Mouse (Mus musculus): Measurements from ENCODE around the gene Misp. TPM values are rescaled to one million over a fixed set of nuclear protein-coding genes. Genes with fewer than 3 reads are reported as not detected.

Gene Misp
- polyA plus RNA-seq, 1 experiment: 4.0 TPM

DNA sequence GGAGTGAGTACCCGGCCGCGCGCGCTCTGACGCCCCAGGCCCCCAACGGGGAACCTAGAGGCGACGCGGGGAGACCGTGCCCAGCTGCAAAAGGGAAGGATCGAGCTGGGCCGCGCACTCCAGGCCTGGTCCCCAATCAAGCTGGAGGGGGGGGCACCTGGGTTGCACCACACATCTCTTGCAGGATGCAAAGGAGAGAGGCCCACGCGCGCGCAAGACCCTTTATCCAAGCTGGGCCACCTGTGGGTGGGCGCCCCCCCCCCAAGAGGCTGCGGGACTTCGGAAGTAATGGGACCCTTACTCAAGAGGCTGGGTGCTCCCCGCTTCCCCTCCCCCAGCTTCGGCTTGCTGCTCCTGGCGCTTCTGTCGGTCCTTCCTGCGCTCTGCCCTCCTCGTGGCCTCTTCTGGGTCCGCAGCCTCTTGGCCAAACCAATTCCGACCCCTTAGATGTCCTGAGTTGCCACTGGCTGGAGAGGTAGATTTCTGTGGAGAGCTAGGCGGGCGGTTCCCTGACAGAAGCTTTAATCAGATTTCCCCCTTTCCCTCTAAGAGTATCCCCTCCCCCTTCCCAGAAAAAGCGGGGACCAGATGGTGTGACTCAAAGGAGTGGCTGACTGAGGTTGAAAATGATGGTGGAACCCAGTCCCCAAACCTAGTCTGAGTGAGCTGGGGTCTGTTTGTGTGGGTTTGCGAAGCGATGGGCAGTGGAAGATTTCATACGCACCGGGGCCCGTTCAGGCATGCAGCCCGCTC, 26.9 kb upstream of the Misp start:
- 7% methylated on average over 38 of the region's 38 CpGs for WGBS
- peak; percentile 34 for DNase-seq
- peaks cover 3% of the 10 kb centered on the region; the same call in 1 of the 2 replicates for H3K4me1 ChIP-seq (ENCODE audit: control insufficient read depth, insufficient read depth, low read length)

DNA sequence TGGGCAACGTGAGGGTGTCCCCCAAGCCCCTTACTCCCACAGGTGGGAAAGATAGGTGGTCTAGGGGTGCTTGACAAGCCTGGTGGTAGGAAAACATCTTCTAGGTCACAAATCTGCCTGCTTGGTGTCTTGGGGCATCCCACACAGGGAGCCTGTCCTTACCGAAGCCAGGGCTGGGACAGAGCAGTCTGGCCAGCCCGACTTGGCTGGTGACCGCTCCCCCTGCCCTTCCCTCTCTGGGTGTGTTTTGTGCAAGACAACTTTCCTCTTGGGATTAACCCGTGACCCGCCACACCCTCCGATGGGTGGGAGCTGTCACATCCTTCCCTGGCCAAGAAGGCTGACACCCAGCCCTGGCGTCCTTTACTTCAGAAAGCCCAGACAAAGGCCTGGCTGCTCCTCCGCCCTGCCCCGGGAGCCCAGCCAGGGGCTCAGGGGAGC, 26.3 kb upstream of the Misp start:
- no peak for TF ChIP-seq CTCF (IDR thresholded peaks at IDR 0.05; ENCODE audit: insufficient read depth, low read length)
- peak; percentile 78; the same call in 1 of the 2 replicates for TF ChIP-seq POLR2A (IDR thresholded peaks at IDR 0.05; ENCODE audit: borderline replicate concordance, extremely low read depth, low read depth, low read length)
- 16% methylated on average over 10 of the region's 10 CpGs for WGBS
- peak; percentile 56 for DNase-seq
- peak overlapping the region; percentile 74 for H3K4me3 ChIP-seq (replicated peaks; ENCODE audit: extremely low read depth, low read depth, low read length)
- H3K4me1 ChIP-seq (ENCODE audit: control insufficient read depth, insufficient read depth, low read length): peaks cover 3% of the 10 kb centered on the region; the same call in 1 of the 2 replicates

More for the DNA sequence above, 26.9 kb upstream of the Misp start:
- peak overlapping the region; percentile 74 for H3K4me3 ChIP-seq (replicated peaks; ENCODE audit: extremely low read depth, low read depth, low read length)
- no peak for TF ChIP-seq POLR2A (IDR thresholded peaks at IDR 0.05; ENCODE audit: borderline replicate concordance, extremely low read depth, low read depth, low read length)
- TF ChIP-seq CTCF (IDR thresholded peaks at IDR 0.05; ENCODE audit: insufficient read depth, low read length): no peak

DNA sequence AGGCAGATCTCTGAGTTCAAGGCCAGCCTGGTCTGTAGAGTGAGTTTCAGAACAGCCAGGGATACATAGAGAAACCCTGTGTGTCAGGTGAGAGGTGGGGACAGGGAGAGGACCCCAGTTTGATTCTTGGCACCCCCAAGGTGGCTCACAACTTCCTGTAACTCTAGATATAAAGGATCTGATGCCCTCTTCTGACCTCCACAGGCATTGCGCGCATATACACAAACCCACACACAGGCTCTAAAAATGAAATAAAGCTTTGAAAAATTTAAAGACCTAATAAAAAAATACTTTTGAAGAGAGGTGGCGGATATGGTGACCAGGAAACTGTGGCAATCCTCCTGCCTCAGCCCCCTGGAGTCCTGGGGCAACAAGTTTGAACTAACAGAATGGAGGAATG, 24.9 kb upstream of the Misp start:
- DNase-seq: no peak
- 95% methylated on average over 3 of the region's 3 CpGs for WGBS
- Histone ChIP-seq H3K4me3 (replicated peaks; ENCODE audit: extremely low read depth, low read depth, low read length) (no peak overlapping the region), H3K4me1 (ENCODE audit: control insufficient read depth, insufficient read depth, low read length) (peaks cover 3% of the 10 kb centered on the region; the same call in 1 of the 2 replicates)
- TF ChIP-seq CTCF (IDR thresholded peaks at IDR 0.05; ENCODE audit: insufficient read depth, low read length) (no peak), POLR2A (IDR thresholded peaks at IDR 0.05; ENCODE audit: borderline replicate concordance, extremely low read depth, low read depth, low read length) (no peak)

DNA sequence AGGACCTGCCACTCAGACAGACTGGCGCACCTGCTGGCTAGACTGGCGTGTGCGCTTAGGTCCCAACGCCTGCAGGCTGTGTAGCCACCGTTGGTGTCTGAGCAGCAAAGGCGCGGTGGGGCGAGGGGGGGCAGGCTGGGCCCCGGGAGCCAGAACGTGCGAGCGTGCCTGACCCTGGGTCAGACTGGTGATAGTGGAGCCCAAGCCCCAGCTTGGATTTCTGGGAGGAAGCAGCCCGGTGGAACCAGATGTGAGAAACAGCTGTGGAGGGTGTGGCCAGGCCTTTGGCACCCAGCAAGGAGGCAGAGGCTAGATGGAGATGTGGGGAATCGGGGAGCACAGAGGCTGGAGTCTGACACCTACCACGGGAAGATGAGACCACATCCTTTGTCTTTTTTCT, 23.5 kb upstream of the Misp start:
- TF ChIP-seq CTCF (IDR thresholded peaks at IDR 0.05; ENCODE audit: insufficient read depth, low read length) (no peak), POLR2A (IDR thresholded peaks at IDR 0.05; ENCODE audit: borderline replicate concordance, extremely low read depth, low read depth, low read length) (no peak)
- Histone ChIP-seq H3K4me1 (ENCODE audit: control insufficient read depth, insufficient read depth, low read length) (peaks cover 4% of the 10 kb centered on the region; the same call in 1 of the 2 replicates), H3K4me3 (replicated peaks; ENCODE audit: extremely low read depth, low read depth, low read length) (no peak overlapping the region)
- WGBS: 49% methylated on average over 15 of the region's 15 CpGs
- no peak for DNase-seq

- no peak overlapping the region for H3K4me3 ChIP-seq (replicated peaks; ENCODE audit: extremely low read depth, low read depth, low read length)
- peaks cover 8% of the 10 kb centered on the region for H3K4me1 ChIP-seq (ENCODE audit: control insufficient read depth, insufficient read depth, low read length)
- no peak for DNase-seq
- TF ChIP-seq POLR2A (IDR thresholded peaks at IDR 0.05; ENCODE audit: borderline replicate concordance, extremely low read depth, low read depth, low read length) (no peak), CTCF (IDR thresholded peaks at IDR 0.05; ENCODE audit: insufficient read depth, low read length) (no peak)
- 79% methylated on average over 12 of the region's 12 CpGs for WGBS
Observed at GRCm38 (mm10) chr10:79798289-79798928, 22.4 kb upstream of the Misp start.

GRCm38 (mm10) chr10:79800508-79800907, 20.3 kb upstream of the Misp start:
- peaks cover 6% of the 10 kb centered on the region for H3K4me1 ChIP-seq (ENCODE audit: control insufficient read depth, insufficient read depth, low read length)
- TF ChIP-seq CTCF (IDR thresholded peaks at IDR 0.05; ENCODE audit: insufficient read depth, low read length) (no peak), POLR2A (IDR thresholded peaks at IDR 0.05; ENCODE audit: borderline replicate concordance, extremely low read depth, low read depth, low read length) (no peak)
- H3K4me3 ChIP-seq (replicated peaks; ENCODE audit: extremely low read depth, low read depth, low read length): no peak overlapping the region
- DNase-seq: no peak
- 80% methylated on average over 11 of the region's 11 CpGs for WGBS

GRCm38 (mm10) chr10:79801837-79802236, 19.0 kb upstream of the Misp start:
- Histone ChIP-seq H3K4me1 (ENCODE audit: control insufficient read depth, insufficient read depth, low read length) (peaks cover 6% of the 10 kb centered on the region), H3K4me3 (replicated peaks; ENCODE audit: extremely low read depth, low read depth, low read length) (no peak overlapping the region)
- no peak for DNase-seq
- WGBS: 59% methylated on average over 3 of the region's 3 CpGs
- TF ChIP-seq CTCF (IDR thresholded peaks at IDR 0.05; ENCODE audit: insufficient read depth, low read length) (no peak), POLR2A (IDR thresholded peaks at IDR 0.05; ENCODE audit: borderline replicate concordance, extremely low read depth, low read depth, low read length) (no peak)

GRCm38 (mm10) chr10:79802331-79802971, 18.3 kb upstream of the Misp start:
- Histone ChIP-seq H3K4me1 (ENCODE audit: control insufficient read depth, insufficient read depth, low read length) (peaks cover 6% of the 10 kb centered on the region), H3K4me3 (replicated peaks; ENCODE audit: extremely low read depth, low read depth, low read length) (peak overlapping the region; percentile 3)
- WGBS: 51% methylated on average over 11 of the region's 11 CpGs
- peak; percentile 33; the same call in 1 of the 2 replicates for TF ChIP-seq POLR2A (IDR thresholded peaks at IDR 0.05; ENCODE audit: borderline replicate concordance, extremely low read depth, low read depth, low read length)
- TF ChIP-seq CTCF (IDR thresholded peaks at IDR 0.05; ENCODE audit: insufficient read depth, low read length): no peak
- DNase-seq: no peak

DNA sequence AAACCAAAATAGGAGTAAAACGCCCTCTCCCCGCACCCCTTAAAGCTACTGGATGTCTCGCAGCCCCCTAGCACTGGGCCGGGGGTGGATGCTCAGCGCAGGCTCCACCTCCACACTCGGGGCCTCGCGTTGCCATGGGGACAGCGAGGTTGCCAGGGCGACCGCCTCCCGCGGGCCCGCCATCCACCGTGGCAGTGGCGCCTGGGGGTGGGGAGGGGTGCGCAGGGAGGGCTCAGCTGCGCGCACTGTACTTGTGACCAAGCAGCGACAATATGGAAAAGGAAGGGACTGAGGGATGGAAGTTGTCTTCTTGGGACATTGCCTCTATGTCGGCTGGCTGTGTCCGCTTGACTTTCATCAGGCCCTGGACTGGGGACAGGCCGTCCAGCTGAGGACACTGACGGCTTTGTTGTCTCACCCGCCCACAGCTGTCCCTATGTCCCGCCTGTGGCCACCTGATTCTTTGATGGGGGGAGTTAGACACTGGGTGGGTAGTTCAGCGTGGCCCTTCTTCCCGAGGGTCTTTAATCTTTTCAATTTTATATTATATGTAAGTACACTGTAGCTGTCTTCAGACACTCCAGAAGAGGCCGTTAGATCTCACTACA, 17.0 kb upstream of the Misp start:
- DNase-seq: no peak
- 50% methylated on average over 29 of the region's 29 CpGs for WGBS

More for the DNA sequence above, 17.0 kb upstream of the Misp start:
- Histone ChIP-seq H3K4me3 (replicated peaks; ENCODE audit: extremely low read depth, low read depth, low read length) (no peak overlapping the region), H3K4me1 (ENCODE audit: control insufficient read depth, insufficient read depth, low read length) (peaks cover 7% of the 10 kb centered on the region)
- TF ChIP-seq POLR2A (IDR thresholded peaks at IDR 0.05; ENCODE audit: borderline replicate concordance, extremely low read depth, low read depth, low read length) (no peak), CTCF (IDR thresholded peaks at IDR 0.05; ENCODE audit: insufficient read depth, low read length) (no peak)
